In the genomic region with DNA sequence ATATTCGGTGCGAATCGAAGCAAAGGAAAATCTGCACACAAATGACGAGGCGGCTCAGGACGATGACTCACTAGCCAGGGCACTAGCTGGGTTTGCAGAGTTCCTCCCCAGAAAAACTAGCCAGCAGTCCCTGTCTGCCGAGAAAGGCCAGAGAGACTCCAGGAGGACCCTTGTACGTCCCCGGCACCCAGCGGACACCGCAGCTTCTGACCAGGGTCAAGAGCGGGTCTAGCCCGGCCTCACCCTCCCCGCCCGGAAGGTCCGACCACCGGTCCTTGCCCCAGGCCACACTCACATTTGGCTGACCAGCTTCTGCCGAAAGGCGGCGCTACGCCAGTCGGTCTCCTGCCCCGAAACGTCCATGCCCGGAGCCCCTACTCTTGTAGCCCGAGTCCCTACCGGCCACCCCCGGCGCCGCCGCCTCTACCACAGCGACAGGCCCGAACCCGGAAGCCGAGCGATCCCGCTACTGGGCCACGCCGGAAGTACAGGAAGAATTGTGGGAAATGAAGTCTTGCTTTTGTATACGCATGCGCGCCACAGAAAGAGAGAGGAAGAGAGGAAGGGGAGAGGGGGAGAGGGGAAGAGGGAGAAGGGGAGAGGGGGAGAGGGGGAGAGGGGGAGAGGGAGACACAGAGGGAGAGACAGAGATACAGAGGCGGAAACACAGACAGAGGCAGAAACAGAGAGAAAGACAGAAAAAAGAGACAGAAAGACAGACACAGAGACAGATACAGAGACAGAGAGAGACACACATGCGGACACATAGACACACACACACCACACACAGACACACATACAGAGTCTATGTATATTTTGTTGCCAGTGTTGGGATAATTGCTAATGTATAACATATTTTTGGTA, we compare ENCODE assay signal across 7 mouse cellular contexts. TPM values are rescaled to one million over a fixed set of nuclear protein-coding genes. Genes with fewer than 3 reads are reported as not detected.
A peak's percentile ranks its signal among the peaks of the same experiment; 100 is the strongest.
DNase-seq lines count a peak whose midpoint lies in the region; ATAC-seq and TF ChIP-seq lines count a peak whose summit lies in the region.

No protein-coding gene starts in this region.

- ATAC-seq in intestine, postnatal 0 days, result peak; percentile 86
- ATAC-seq in midbrain, embryonic 12.5 days (ENCODE audit: low FRiP score, low read depth), result peak; percentile 91

- TF ChIP-seq POLR2A in small intestine, adult 2 months (IDR thresholded peaks at IDR 0.05; ENCODE audit: low read depth, low read length), result peak; percentile 85

- peak; percentile 93 for DNase-seq in adrenal gland, adult 2 months
- DNase-seq in embryo, embryonic 11.5 days (ENCODE audit: low read depth, low spot score), result peak; percentile 81
- DNase-seq in gastrocnemius, postnatal 4 days (ENCODE audit: low spot score in 2 of 2), result peak; percentile 76 to 89
- DNase-seq in left cerebral cortex, postnatal 4 days, result peak; percentile 94

- H3K4me1 ChIP-seq in intestine, postnatal 0 days (replicated peaks; ENCODE audit: control insufficient read depth, insufficient read depth, low read length), result peaks cover 6% of the 10 kb centered on the region; the same call in 1 of the 2 replicates
- H3K4me1 ChIP-seq in midbrain, embryonic 12.5 days, result peaks cover 17% of the 10 kb centered on the region
- peaks cover 7% of the 10 kb centered on the region for H3K4me1 ChIP-seq in small intestine, adult 2 months (ENCODE audit: control insufficient read depth, insufficient read depth, insufficient read length, low read length)

- no peaks in the 10 kb centered on the region for H3K36me3 ChIP-seq in intestine, postnatal 0 days (ENCODE audit: control insufficient read depth, insufficient read depth)
- no peaks in the 10 kb centered on the region for H3K36me3 ChIP-seq in midbrain, embryonic 12.5 days
- H3K36me3 ChIP-seq in small intestine, adult 2 months (ENCODE audit: control insufficient read depth, insufficient read depth, low read length), result peaks cover 1% of the 10 kb centered on the region; the same call in 1 of the 2 replicates

- TF ChIP-seq CTCF in intestine, postnatal 0 days (IDR thresholded peaks at IDR 0.05; ENCODE audit: low read depth), result peak; percentile 63
- peak; percentile 39; the same call in 1 of the 2 replicates for TF ChIP-seq CTCF in small intestine, adult 2 months (IDR thresholded peaks at IDR 0.05; ENCODE audit: extremely low read depth, insufficient read length, insufficient replicate concordance, low read depth, low read length)

- intact Hi-C loops in left cerebral cortex, postnatal 4 days (cut with DNase I), result no loop called here

- H3K4me2 ChIP-seq in intestine, postnatal 0 days (replicated peaks; ENCODE audit: low read depth), result peak overlapping the region; percentile 81
- H3K4me2 ChIP-seq in midbrain, embryonic 12.5 days (replicated peaks), result peak overlapping the region; percentile 95

- no peaks in the 10 kb centered on the region for H3K27me3 ChIP-seq in intestine, postnatal 0 days (replicated peaks; ENCODE audit: control insufficient read depth, insufficient read depth, low read length)
- no peaks in the 10 kb centered on the region for H3K27me3 ChIP-seq in midbrain, embryonic 12.5 days
- no peaks in the 10 kb centered on the region for H3K27me3 ChIP-seq in small intestine, adult 2 months (ENCODE audit: control insufficient read depth, insufficient read depth, low read length)

- peak overlapping the region; percentile 97 for H3K27ac ChIP-seq in intestine, postnatal 0 days (ENCODE audit: low read depth, low read length)
- peak overlapping the region; percentile 82 for H3K27ac ChIP-seq in midbrain, embryonic 12.5 days (replicated peaks)
- H3K27ac ChIP-seq in small intestine, adult 2 months (ENCODE audit: insufficient read depth, low read depth, low read length), result peak overlapping the region; percentile 80

- 2% methylated on average over 44 of the region's 44 CpGs for WGBS in intestine, postnatal 0 days
- 2% methylated on average over 44 of the region's 44 CpGs for WGBS in midbrain, embryonic 12.5 days
- 1% methylated on average over 44 of the region's 44 CpGs for WGBS in small intestine, adult 2 months

- H3K9ac ChIP-seq in intestine, postnatal 0 days (ENCODE audit: low read depth, low read length), result peak overlapping the region; percentile 87
- H3K9ac ChIP-seq in midbrain, embryonic 12.5 days (replicated peaks), result peak overlapping the region; percentile 87

- H3K9me3 ChIP-seq in intestine, postnatal 0 days (ENCODE audit: control insufficient read depth), result no peaks in the 10 kb centered on the region
- H3K9me3 ChIP-seq in midbrain, embryonic 12.5 days, result no peaks in the 10 kb centered on the region

- peak overlapping the region; percentile 86 for H3K4me3 ChIP-seq in intestine, postnatal 0 days (ENCODE audit: low read depth, low read length)
- H3K4me3 ChIP-seq in midbrain, embryonic 12.5 days, result peak overlapping the region; percentile 87
- H3K4me3 ChIP-seq in small intestine, adult 2 months (ENCODE audit: low read depth, low read length), result peak overlapping the region; percentile 71

RNA-seq across cellular contexts. Expression of gene Med15, which starts 10.0 kb away (rescaled TPM):
- 10 to 100 TPM; 53.9 to 65.4 TPM for total RNA-seq in adrenal gland, adult 2 months (2021)
- polyA plus RNA-seq in adrenal gland, adult 2 months (2012; rRNA removed), result 138 and 157 TPM in 2 replicates
- 10 to 100 TPM; 36.9 to 46.9 TPM for total RNA-seq in gastrocnemius, postnatal 4 days (2021)
- 26.6 TPM in 2 replicates for polyA plus RNA-seq in intestine, postnatal 0 days (2015; fragmentation: Nextera tagmentation; extraction: Ambion mirVana)
- total RNA-seq in left cerebral cortex, postnatal 4 days (2021), result 10 to 100 TPM; 78.9 to 80.8 TPM
- 47.4 and 48.0 TPM in 2 replicates for polyA plus RNA-seq in midbrain, embryonic 12.5 days (2016; fragmentation: Nextera tagmentation; extraction: Ambion mirVana)
- 101 and 194 TPM in 2 replicates for polyA plus RNA-seq in small intestine, adult 2 months (2012; rRNA removed)

RNA-seq across cellular contexts. Expression of gene Klhl22, which starts 36.7 kb away (rescaled TPM):
- 10 to 100 TPM; 45.5 to 49.8 TPM for total RNA-seq in adrenal gland, adult 2 months (2021)
- 55.3 and 68.2 TPM in 2 replicates for polyA plus RNA-seq in adrenal gland, adult 2 months (2012; rRNA removed)
- total RNA-seq in gastrocnemius, postnatal 4 days (2021), result 10 to 100 TPM; 56.9 to 60.4 TPM
- 29.0 and 29.9 TPM in 2 replicates for polyA plus RNA-seq in intestine, postnatal 0 days (2015; fragmentation: Nextera tagmentation; extraction: Ambion mirVana)
- 10 to 100 TPM; 86.2 to 95.3 TPM for total RNA-seq in left cerebral cortex, postnatal 4 days (2021)
- polyA plus RNA-seq in midbrain, embryonic 12.5 days (2016; fragmentation: Nextera tagmentation; extraction: Ambion mirVana), result 52.8 and 57.9 TPM in 2 replicates
- polyA plus RNA-seq in small intestine, adult 2 months (2012; rRNA removed), result 34.8 and 60.9 TPM in 2 replicates

Comparison
In these comparisons a context has a peak if more than half of its experiments do, and no peak if none do; other contexts are left out.
1. Peak in every context shown above with its lines: DNase-seq, ATAC-seq, H3K4me3 ChIP-seq and H3K27ac ChIP-seq.